28 mouse cellular contexts compared by ENCODE assay signal in the genomic region with DNA sequence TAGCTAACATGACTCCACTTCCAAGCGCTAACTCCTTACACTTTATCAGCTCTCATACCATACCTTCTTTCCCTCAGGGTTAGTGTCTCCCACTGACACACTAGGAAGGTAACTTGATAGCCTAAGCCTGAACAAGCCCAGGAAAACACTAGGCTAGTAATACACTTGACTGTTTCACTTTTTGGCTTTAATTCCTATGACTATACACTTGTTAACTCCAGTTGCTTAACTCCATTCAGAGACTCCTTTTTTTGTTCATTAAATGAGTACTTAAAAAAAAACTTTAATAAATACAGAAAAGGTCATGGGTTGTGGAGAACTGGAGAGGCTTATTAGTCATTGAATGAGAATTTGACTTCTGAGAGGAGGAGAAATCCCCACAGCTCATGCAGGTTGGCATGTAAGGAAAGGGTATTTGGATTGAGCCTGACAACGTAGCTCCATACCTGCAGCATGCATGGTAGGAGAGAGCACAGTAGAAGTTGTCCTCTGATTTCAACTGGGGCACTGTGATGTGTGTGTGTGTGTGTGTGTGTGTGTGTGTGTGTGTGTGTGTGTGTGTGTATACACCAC. TPM values are rescaled to one million over a fixed set of nuclear protein-coding genes. Genes with fewer than 3 reads are reported as not detected.
DNase-seq lines count a peak whose midpoint lies in the region; ATAC-seq lines count a peak whose summit lies in the region.
"Had no signal": no experiment of that assay in that cellular context is flagged by ENCODE, and none has a peak within 500 bp of the region (broad histone marks: within the 10 kb centered on the region; RNA-seq: fewer than 3 reads in every experiment).

No protein-coding gene starts in this region.

- 0 out of 2 replicates have a peak overlapping the region, but pooled peaks have one; percentile 11 for H3K27ac ChIP-seq in lung, embryonic 15.5 days
- H3K27ac ChIP-seq: forebrain, embryonic 12.5 days; limb, embryonic 10.5 days; limb, embryonic 15.5 days; liver, embryonic 13.5 days; midbrain, embryonic 10.5 days; midbrain, embryonic 15.5 days; neural tube, embryonic 15.5 days had no signal

- ATAC-seq in lung, embryonic 15.5 days (ENCODE audit: borderline replicate concordance, extremely low read depth, low FRiP score, low TSS enrichment) = no peak
- ATAC-seq: CD4-positive, CD25-positive, alpha-beta regulatory T cell, adult 4 months; forebrain, postnatal 0 days; hindbrain, embryonic 16.5 days; midbrain, embryonic 15.5 days had no signal

- WGBS in lung, embryonic 15.5 days = 66% methylated on average over 2 of the region's 2 CpGs

- H3K4me2 ChIP-seq in lung, embryonic 15.5 days = no peak overlapping the region
- H3K4me2 ChIP-seq: forebrain, embryonic 12.5 days; limb, embryonic 15.5 days; liver, embryonic 13.5 days; midbrain, embryonic 15.5 days; neural tube, embryonic 15.5 days had no signal

- H3K36me3 ChIP-seq in lung, embryonic 15.5 days = peaks cover 24% of the 10 kb centered on the region

- H3K27me3 ChIP-seq in lung, embryonic 15.5 days = no peaks in the 10 kb centered on the region
- H3K27me3 ChIP-seq: forebrain, embryonic 12.5 days; limb, embryonic 15.5 days; liver, embryonic 13.5 days; midbrain, embryonic 15.5 days; neural tube, embryonic 15.5 days had no signal

- no peaks in the 10 kb centered on the region for H3K9me3 ChIP-seq in lung, embryonic 15.5 days
- H3K9me3 ChIP-seq: forebrain, embryonic 12.5 days; limb, embryonic 10.5 days; limb, embryonic 15.5 days; liver, embryonic 13.5 days; midbrain, embryonic 10.5 days; midbrain, embryonic 15.5 days; neural tube, embryonic 15.5 days had no signal

- H3K4me1 ChIP-seq in lung, embryonic 15.5 days = no peaks in the 10 kb centered on the region
- H3K4me1 ChIP-seq: forebrain, embryonic 12.5 days; limb, embryonic 10.5 days; limb, embryonic 15.5 days; liver, embryonic 13.5 days; midbrain, embryonic 10.5 days; midbrain, embryonic 15.5 days; neural tube, embryonic 15.5 days had no signal

- DNase-seq in adrenal gland, adult 2 months = peak; percentile 18
- DNase-seq in adrenal gland, adult 8-10 months = no peak
- DNase-seq in lung, postnatal 10 days = no peak
- peak; percentile 64 for DNase-seq in 3T3-L1 (ENCODE audit: low read depth, low spot score)
- peak; percentile 33 for DNase-seq in fibroblast of lung, adult 2 months (ENCODE audit: low read depth)
- no peak for DNase-seq in ovary, postnatal 14 days (ENCODE audit: low spot score)
- DNase-seq: adrenal gland, postnatal 25 days; cerebellum, adult 18-20 months; cerebellum, postnatal 14 days; forebrain, postnatal 0 days; heart, postnatal 14 days; kidney, adult 18-20 months; layer of hippocampus, adult 9-11 months; liver, embryonic 13.5 days; lung, adult 2 months; right cerebral cortex, adult 18-20 months; spleen, adult 18-20 months; thymus, postnatal 14 days had no signal

- no peak overlapping the region for H3K9ac ChIP-seq in lung, embryonic 15.5 days
- H3K9ac ChIP-seq: forebrain, embryonic 12.5 days; forebrain, postnatal 0 days; limb, embryonic 15.5 days; liver, embryonic 13.5 days; midbrain, embryonic 15.5 days; neural tube, embryonic 15.5 days had no signal

- H3K4me3 ChIP-seq in lung, embryonic 15.5 days = no peak overlapping the region
- H3K4me3 ChIP-seq: erythroblast, embryonic 14.5 days; forebrain, embryonic 12.5 days; limb, embryonic 10.5 days; limb, embryonic 15.5 days; liver, embryonic 13.5 days; midbrain, embryonic 10.5 days; midbrain, embryonic 15.5 days; neural tube, embryonic 15.5 days had no signal

RNA-seq across cellular contexts. Expression of a gene that starts 41.3 kb away (rescaled TPM):
- total RNA-seq in adrenal gland, adult 2 months (2021) = 1 to 10 TPM; 3.4 to 5.7 TPM
- polyA plus RNA-seq in adrenal gland, adult 2 months (2012; rRNA removed) = 0.90 and 1.9 TPM in 2 replicates
- total RNA-seq in adrenal gland, adult 8-10 months (2022) = 10 to 100 TPM in 2 of 4 experiments, 1 to 10 TPM in 2; 4.6 to 10.7 (median 7.6) TPM
- 3.1 and 5.1 TPM in 2 replicates for polyA plus RNA-seq in lung, embryonic 15.5 days (2015; fragmentation: Nextera tagmentation; extraction: Ambion mirVana)
- polyA plus RNA-seq: CD4-positive, CD25-positive, alpha-beta regulatory T cell, adult 4 months; erythroblast, embryonic 14.5 days had no signal

RNA-seq across cellular contexts. Expression of a gene that starts 42.6 kb away (rescaled TPM):
- 10 to 100 TPM; 67.6 to 84.8 TPM for total RNA-seq in adrenal gland, adult 2 months (2021)
- polyA plus RNA-seq in adrenal gland, adult 2 months (2012; rRNA removed) = 18.9 and 19.5 TPM in 2 replicates
- 100 to 1,000 TPM in 1 of 4 experiments, 10 to 100 TPM in 3; 67.5 to 117 (median 80.3) TPM for total RNA-seq in adrenal gland, adult 8-10 months (2022)
- 111 and 114 TPM in 2 replicates for polyA plus RNA-seq in lung, embryonic 15.5 days (2015; fragmentation: Nextera tagmentation; extraction: Ambion mirVana)
- polyA plus RNA-seq: erythroblast, embryonic 14.5 days had no signal

Comparison
In these comparisons a context has a peak if more than half of its experiments do, and no peak if none do; other contexts are left out.
1. DNase-seq: peak in adrenal gland, adult 2 months (single experiment), 3T3-L1 (single experiment) and fibroblast of lung, adult 2 months (single experiment); none in adrenal gland, adult 8-10 months (single experiment), lung, postnatal 10 days (single experiment) and ovary, postnatal 14 days (single experiment).